In the genomic region with DNA sequence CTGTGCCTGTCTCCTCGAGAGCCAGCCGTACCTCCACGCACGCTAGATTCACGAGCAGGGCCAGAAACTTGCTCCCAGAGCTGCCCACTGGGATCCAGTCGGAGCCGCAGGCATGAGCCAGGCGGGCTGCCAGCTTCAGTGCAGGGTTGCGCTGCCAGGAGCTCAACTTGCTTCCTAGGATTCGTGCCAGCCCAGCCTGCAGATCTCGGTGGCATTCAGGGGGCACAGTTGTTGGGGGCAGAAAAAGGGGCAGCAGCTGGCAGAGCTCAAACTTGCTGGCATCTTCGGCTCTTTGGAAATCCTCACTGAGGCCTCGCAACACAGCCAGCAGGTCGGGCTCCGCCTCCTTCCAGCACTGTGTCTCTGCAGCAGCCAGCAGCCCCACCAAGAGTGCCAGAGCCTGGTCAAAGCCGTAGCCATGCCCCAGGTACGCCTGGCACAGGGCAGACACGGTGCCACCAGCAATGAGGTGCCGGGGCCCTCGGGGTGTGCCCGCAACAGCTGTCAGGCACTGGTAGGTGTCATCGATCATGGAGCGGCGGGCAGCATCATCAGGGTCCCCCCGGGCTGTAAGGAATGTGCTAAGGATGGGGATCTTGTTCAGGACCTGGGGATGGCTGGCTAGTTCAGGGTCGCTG, we compare ENCODE assay signal across 9 mouse cellular contexts. TPM values are rescaled to one million over a fixed set of nuclear protein-coding genes. Genes with fewer than 3 reads are reported as not detected.
DNase-seq lines count a peak whose midpoint lies in the region; ATAC-seq and TF ChIP-seq lines count a peak whose summit lies in the region.
"Had no signal": no experiment of that assay in that cellular context is flagged by ENCODE, and none has a peak within 500 bp of the region (broad histone marks: within the 10 kb centered on the region; RNA-seq: fewer than 3 reads in every experiment).

No protein-coding gene starts in this region.

- ATAC-seq in heart, postnatal 0 days (ENCODE audit: insufficient read depth, low read depth) = no peak
- no peak for ATAC-seq in heart, embryonic 11.5 days (replicated peaks; ENCODE audit: insufficient number of reproducible peaks, low FRiP score, low TSS enrichment)
- no peak for ATAC-seq in forebrain, embryonic 16.5 days
- no peak for ATAC-seq in inflammation-experienced regulatory T-cells, adult 6 months
- ATAC-seq in megakaryocyte, adult 5-6 weeks (ENCODE audit: poor library complexity, severe bottlenecking) = no peak

- no peak overlapping the region for H3K4me3 ChIP-seq in heart, postnatal 0 days (ENCODE audit: low read depth, low read length)
- H3K4me3 ChIP-seq in heart, embryonic 11.5 days (ENCODE audit: low read depth, low read length) = no peak overlapping the region
- H3K4me3 ChIP-seq in forebrain, embryonic 16.5 days (replicated peaks; ENCODE audit: low read length) = no peak overlapping the region

- TF ChIP-seq CTCF in heart, postnatal 0 days (IDR thresholded peaks at IDR 0.05; ENCODE audit: low read depth) = no peak
- TF ChIP-seq CTCF in brain, embryonic 14.5 days (IDR thresholded peaks at IDR 0.05; ENCODE audit: borderline replicate concordance, extremely low read depth, insufficient read depth, insufficient read length) = no peak

- H3K4me2 ChIP-seq in heart, postnatal 0 days (ENCODE audit: low read depth, low read length) = peak overlapping the region; percentile 14; the same call in 1 of the 2 replicates
- H3K4me2 ChIP-seq in heart, embryonic 11.5 days = no peak overlapping the region
- peak overlapping the region; percentile 25 for H3K4me2 ChIP-seq in forebrain, embryonic 16.5 days (ENCODE audit: low read length)

- no peaks in the 10 kb centered on the region for H3K27me3 ChIP-seq in heart, postnatal 0 days (ENCODE audit: control insufficient read depth, insufficient read depth, low read length)
- no peaks in the 10 kb centered on the region for H3K27me3 ChIP-seq in heart, embryonic 11.5 days (ENCODE audit: control insufficient read depth, insufficient read depth, low read length)
- no peaks in the 10 kb centered on the region for H3K27me3 ChIP-seq in forebrain, embryonic 16.5 days (replicated peaks; ENCODE audit: control insufficient read depth, insufficient read depth, low read length)

- no peak for TF ChIP-seq EP300 in heart, postnatal 0 days (IDR thresholded peaks at IDR 0.05; ENCODE audit: low read depth)

- H3K9ac ChIP-seq in heart, postnatal 0 days (replicated peaks; ENCODE audit: low read depth, low read length) = no peak overlapping the region
- H3K9ac ChIP-seq in heart, embryonic 11.5 days (ENCODE audit: low read depth, low read length) = no peak overlapping the region
- H3K9ac ChIP-seq in forebrain, embryonic 16.5 days (replicated peaks; ENCODE audit: low read depth, low read length) = peak overlapping the region; percentile 1; the same call in 1 of the 2 replicates

- H3K27ac ChIP-seq in heart, postnatal 0 days (ENCODE audit: low read depth) = no peak overlapping the region
- H3K27ac ChIP-seq in heart, embryonic 11.5 days (ENCODE audit: low read depth, low read length) = no peak overlapping the region
- H3K27ac ChIP-seq in forebrain, embryonic 16.5 days (ENCODE audit: low read length) = no peak overlapping the region

- H3K36me3 ChIP-seq in heart, postnatal 0 days (replicated peaks; ENCODE audit: control insufficient read depth, insufficient read depth, low read length) = peaks cover 30% of the 10 kb centered on the region
- H3K36me3 ChIP-seq in heart, embryonic 11.5 days (ENCODE audit: control insufficient read depth, insufficient read depth, low read length) = peaks cover 9% of the 10 kb centered on the region
- peaks cover 8% of the 10 kb centered on the region; the same call in 1 of the 2 replicates for H3K36me3 ChIP-seq in forebrain, embryonic 16.5 days (ENCODE audit: control insufficient read depth, insufficient read depth)

- 65% methylated on average over 26 of the region's 26 CpGs for WGBS in heart, postnatal 0 days
- WGBS in heart, embryonic 11.5 days (ENCODE audit: insufficient replicate concordance) = 90% methylated on average over 26 of the region's 26 CpGs
- 55% methylated on average over 26 of the region's 26 CpGs for WGBS in forebrain, embryonic 16.5 days

- no peaks in the 10 kb centered on the region for H3K9me3 ChIP-seq in heart, postnatal 0 days (replicated peaks; ENCODE audit: control insufficient read depth, low read length)
- no peaks in the 10 kb centered on the region for H3K9me3 ChIP-seq in heart, embryonic 11.5 days (replicated peaks; ENCODE audit: control insufficient read depth, low read length)
- H3K9me3 ChIP-seq in forebrain, embryonic 16.5 days (ENCODE audit: control insufficient read depth, low read length) = no peaks in the 10 kb centered on the region

- no peak for DNase-seq in heart, postnatal 0 days (ENCODE audit: low spot score)
- peak; percentile 93 for DNase-seq in brain, embryonic 14.5 days (ENCODE audit: low read depth)
- DNase-seq in layer of hippocampus, postnatal 36 days = peak; percentile 73 to 78
- DNase-seq in spleen, postnatal 4 days (ENCODE audit: low spot score in 2 of 2) = no peak

- H3K4me1 ChIP-seq in heart, postnatal 0 days (ENCODE audit: control insufficient read depth, insufficient read depth) = peaks cover 24% of the 10 kb centered on the region
- H3K4me1 ChIP-seq in heart, embryonic 11.5 days (ENCODE audit: control insufficient read depth, insufficient read depth, low read length) = peaks cover 14% of the 10 kb centered on the region
- peaks cover 59% of the 10 kb centered on the region for H3K4me1 ChIP-seq in forebrain, embryonic 16.5 days (replicated peaks; ENCODE audit: control insufficient read depth, insufficient read depth, low read length)

- TF ChIP-seq POLR2A in brain, embryonic 14.5 days (IDR thresholded peaks at IDR 0.05; ENCODE audit: borderline replicate concordance, extremely low read depth, insufficient read depth, insufficient read length, poor library complexity, severe bottlenecking) = no peak

RNA-seq across cellular contexts. Expression of a gene that starts 3.1 kb away (rescaled TPM):
- total RNA-seq in heart, postnatal 0 days (2014; rRNA removed; ENCODE audit: low replicate concordance) = 29.0 and 36.2 TPM in 2 replicates
- polyA plus RNA-seq in heart, postnatal 0 days (2015; fragmentation: Nextera tagmentation; extraction: Ambion mirVana) = 11.0 TPM in 2 replicates
- 19.3 and 20.4 TPM in 2 replicates for polyA plus RNA-seq in heart, embryonic 11.5 days (2014; fragmentation: Nextera tagmentation; extraction: Ambion mirVana)
- 102 and 107 TPM in 2 replicates for polyA plus RNA-seq in brain, embryonic 14.5 days (2012; rRNA removed)
- 120 and 129 TPM in 2 replicates for polyA plus RNA-seq in forebrain, embryonic 16.5 days (2015; fragmentation: Nextera tagmentation; extraction: Ambion mirVana)
- 1,000 to 10,000 TPM; 1,851 to 1,927 TPM for total RNA-seq in layer of hippocampus, postnatal 36 days (2021)
- polyA plus RNA-seq in inflammation-experienced regulatory T-cells, adult 6 months (2017; shearing (Covaris generic)) = 10 to 100 TPM in 2 of 3 experiments, 1 to 10 TPM in 1; 9.7 to 12.0 (median 10.1) TPM
- total RNA-seq in megakaryocyte, adult 5-6 weeks (2015) = 6.0 TPM in 2 replicates
- total RNA-seq in megakaryocyte, adult 5-6 weeks (2017) = 6.0 and 6.1 TPM in 2 replicates

RNA-seq across cellular contexts. Expression of a gene that starts 3.2 kb away (rescaled TPM):
- total RNA-seq in heart, postnatal 0 days (2014; rRNA removed; ENCODE audit: low replicate concordance) = 50.6 and 69.0 TPM in 2 replicates
- 15.7 and 16.6 TPM in 2 replicates for polyA plus RNA-seq in heart, postnatal 0 days (2015; fragmentation: Nextera tagmentation; extraction: Ambion mirVana)
- 20.7 and 24.2 TPM in 2 replicates for polyA plus RNA-seq in heart, embryonic 11.5 days (2014; fragmentation: Nextera tagmentation; extraction: Ambion mirVana)
- 36.0 and 52.4 TPM in 2 replicates for polyA plus RNA-seq in brain, embryonic 14.5 days (2012; rRNA removed)
- polyA plus RNA-seq in forebrain, embryonic 16.5 days (2015; fragmentation: Nextera tagmentation; extraction: Ambion mirVana) = 32.8 and 35.0 TPM in 2 replicates
- total RNA-seq in layer of hippocampus, postnatal 36 days (2021) = 10 to 100 TPM; 65.6 to 66.1 TPM
- polyA plus RNA-seq in inflammation-experienced regulatory T-cells, adult 6 months (2017; shearing (Covaris generic)) = 10 to 100 TPM; 17.0 to 24.0 (median 20.1) TPM
- total RNA-seq in megakaryocyte, adult 5-6 weeks (2015) = 18.7 and 24.2 TPM in 2 replicates
- 18.6 and 20.7 TPM in 2 replicates for total RNA-seq in megakaryocyte, adult 5-6 weeks (2017)

RNA-seq across cellular contexts. Expression of a gene that starts 14.1 kb away (rescaled TPM):
- not detected in 2 replicates for total RNA-seq in heart, postnatal 0 days (2014; rRNA removed; ENCODE audit: low replicate concordance)
- not detected in 2 replicates for polyA plus RNA-seq in heart, postnatal 0 days (2015; fragmentation: Nextera tagmentation; extraction: Ambion mirVana)
- polyA plus RNA-seq in heart, embryonic 11.5 days (2014; fragmentation: Nextera tagmentation; extraction: Ambion mirVana) = not detected in 2 replicates
- 2.7 and 3.2 TPM in 2 replicates for polyA plus RNA-seq in brain, embryonic 14.5 days (2012; rRNA removed)
- polyA plus RNA-seq in forebrain, embryonic 16.5 days (2015; fragmentation: Nextera tagmentation; extraction: Ambion mirVana) = 0.34 and 0.75 TPM in 2 replicates
- total RNA-seq in layer of hippocampus, postnatal 36 days (2021) = not detected
- not detected for polyA plus RNA-seq in inflammation-experienced regulatory T-cells, adult 6 months (2017; shearing (Covaris generic))
- total RNA-seq in megakaryocyte, adult 5-6 weeks (2015) = not detected in 2 replicates
- total RNA-seq in megakaryocyte, adult 5-6 weeks (2017) = not detected in 2 replicates
- total RNA-seq: liver, adult 2 months had no signal
- polyA plus RNA-seq: liver, adult 2 months had no signal

Comparison
In these comparisons a context has a peak if more than half of its experiments do, and no peak if none do; other contexts are left out.
1. DNase-seq: peak in brain, embryonic 14.5 days (single experiment) and layer of hippocampus, postnatal 36 days (2 of 2); none in heart, postnatal 0 days (single experiment) and spleen, postnatal 4 days (0 of 2).